Mouse (Mus musculus) heart, postnatal 0 days (tissue): ENCODE data around the gene Pex5. TPM values are rescaled to one million over a fixed set of nuclear protein-coding genes. Genes with fewer than 3 reads are reported as not detected.

ENCODE experiments used
- ATAC-seq: fragments of 200-750 bp; cut with Nextera tagmentation; 2 replicates; pipeline ENCODE4 v1.8.0; 2017; ENCODE audit warnings: low read depth, moderate number of reproducible peaks, moderate library complexity; ENCODE audit not compliant: insufficient read depth
- DNase-seq: peaks from one replicate; pipeline ENCODE4 v3.0.0-alpha.2; 2016; ENCODE audit warnings: low spot score
- H3K27ac ChIP-seq: fragments of 300-500 bp; sonication (generic); 2 replicates; pipeline ENCODE4 v1.5.1; 2014; ENCODE audit warnings: low read depth, mild to moderate bottlenecking
- H3K27me3 ChIP-seq: fragments of 300-500 bp; sonication (generic); 2 replicates; pipeline ENCODE4 v1.6.1; 2014; ENCODE audit warnings: low read length, mixed read lengths; ENCODE audit not compliant: control insufficient read depth, insufficient read depth
- H3K36me3 ChIP-seq: fragments of 300-500 bp; sonication (generic); replicated peaks from 2 replicates; pipeline ENCODE4 v1.6.1; 2014; ENCODE audit warnings: low read length, mixed read lengths; ENCODE audit not compliant: control insufficient read depth, insufficient read depth
- H3K4me1 ChIP-seq: fragments of 300-500 bp; sonication (generic); 2 replicates; pipeline ENCODE4 v1.6.1; 2014; ENCODE audit warnings: antibody characterized with exemption; ENCODE audit not compliant: control insufficient read depth, insufficient read depth
- H3K4me2 ChIP-seq: fragments of 300-500 bp; sonication (generic); 2 replicates; pipeline ENCODE4 v1.6.1; 2014; ENCODE audit warnings: low read depth, mild to moderate bottlenecking, low read length, moderate library complexity
- H3K4me3 ChIP-seq: fragments of 300-500 bp; sonication (generic); 2 replicates; pipeline ENCODE4 v1.5.1; 2014; ENCODE audit warnings: low read depth, low read length
- H3K9ac ChIP-seq: fragments of 300-500 bp; sonication (generic); replicated peaks from 2 replicates; pipeline ENCODE4 v1.6.1; 2014; ENCODE audit warnings: low read depth, low read length, mixed read lengths
- H3K9me3 ChIP-seq: fragments of 300-500 bp; sonication (generic); replicated peaks from 2 replicates; pipeline ENCODE4 v1.6.1; 2016; ENCODE audit warnings: low read length; ENCODE audit not compliant: control insufficient read depth
- CTCF ChIP-seq: IDR thresholded peaks from 2 replicates; pipeline ENCODE4 v1.5.1; 2016; ENCODE audit warnings: antibody characterized with exemption, control low read depth, low read depth
- EP300 ChIP-seq: IDR thresholded peaks from 2 replicates; pipeline ENCODE4 v1.6.1; 2016; ENCODE audit warnings: antibody characterized with exemption, low read depth
- WGBS: fragments of 180-500 bp; shearing (Covaris S2); extraction: QIAGEN DNeasy Blood & Tissue Kit; methylation state at CpG from one replicate; pipeline ENCODE4 v1.1.7; 2014; 5-methylcytosine and 5-hydroxymethylcytosine counted together
- polyA plus RNA-seq: library from polyadenylated mRNA; unstranded; fragments of >200 nt; fragmentation: Nextera tagmentation; extraction: Ambion mirVana; gene quantifications from 2 replicates; pipeline ENCODE4 v1.2.1, GENCODE M21; 2015
- total RNA-seq: library from RNA; depleted of rRNA; stranded (reverse); fragments of >200 nt; gene quantifications from 2 replicates; pipeline ENCODE4 v1.2.3, GENCODE M21; 2014; ENCODE audit warnings: low replicate concordance

The Pex5 gene
- total and polyA plus RNA-seq, 2 experiments from 2014 or later: 20.8 to 47.7 TPM

DNA sequence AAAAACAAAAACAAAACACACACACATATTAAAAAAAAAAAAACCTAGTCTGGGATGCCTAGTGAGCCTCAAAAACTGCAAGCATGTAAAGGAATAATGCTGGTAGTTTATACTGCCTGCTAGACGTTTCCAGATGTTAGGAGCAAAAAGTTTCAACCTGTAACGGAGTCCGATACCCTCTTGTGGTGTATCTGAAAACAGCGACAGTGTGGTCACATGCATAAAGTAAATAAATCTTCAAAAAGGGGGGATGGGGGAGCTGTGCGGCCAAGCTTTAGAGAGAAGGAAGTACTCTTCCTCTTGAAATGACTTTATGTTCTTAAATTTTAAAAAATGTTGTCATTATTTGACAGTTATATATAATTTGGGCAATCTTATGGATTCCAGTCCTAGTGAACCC lies 34.7 kb downstream of the Pex5 start:
- WGBS: 37% methylated on average over 5 of the region's 5 CpGs
- Histone ChIP-seq H3K27me3 (no peaks in the 10 kb centered on the region), H3K9me3 (0 out of 2 replicates have a peak, but pooled peaks cover 2% of the 10 kb centered on the region), H3K9ac (no peak overlapping the region), H3K4me2 (no peak overlapping the region), H3K4me3 (no peak overlapping the region), H3K27ac (no peak overlapping the region), H3K4me1 (no peaks in the 10 kb centered on the region), H3K36me3 (no peaks in the 10 kb centered on the region)
- DNase-seq (no peak), ATAC-seq (no peak)
- TF ChIP-seq EP300: no peak
- peak; percentile 10; the same call in 1 of the 2 replicates for TF ChIP-seq CTCF

DNA sequence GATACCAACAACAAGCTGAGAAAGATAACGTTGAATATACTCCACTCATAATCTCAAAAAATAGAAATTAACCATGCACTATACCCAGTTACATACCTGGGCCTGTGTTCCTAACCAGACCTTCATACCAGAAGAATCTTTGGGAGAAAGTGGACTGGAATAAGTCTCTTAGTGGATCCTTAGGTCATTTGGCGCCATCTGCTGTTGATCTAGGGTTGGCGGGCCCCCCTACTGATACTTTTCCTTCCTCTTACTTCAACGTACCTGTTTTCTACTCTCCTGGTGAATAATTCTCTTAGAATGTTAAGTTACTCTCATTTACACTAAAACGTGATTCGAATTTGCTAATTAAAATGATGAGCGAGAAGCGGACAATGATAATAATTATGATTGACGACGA lies 35.5 kb downstream of the Pex5 start:
- ATAC-seq (no peak), DNase-seq (peak; percentile 46)
- Histone ChIP-seq H3K4me1 (no peaks in the 10 kb centered on the region), H3K27ac (no peak overlapping the region), H3K9me3 (no peaks in the 10 kb centered on the region), H3K4me3 (no peak overlapping the region), H3K4me2 (no peak overlapping the region), H3K36me3 (no peaks in the 10 kb centered on the region), H3K27me3 (no peaks in the 10 kb centered on the region), H3K9ac (no peak overlapping the region)
- TF ChIP-seq EP300 (no peak), CTCF (peak; percentile 70)
- WGBS: 28% methylated on average over 10 of the region's 10 CpGs

DNA sequence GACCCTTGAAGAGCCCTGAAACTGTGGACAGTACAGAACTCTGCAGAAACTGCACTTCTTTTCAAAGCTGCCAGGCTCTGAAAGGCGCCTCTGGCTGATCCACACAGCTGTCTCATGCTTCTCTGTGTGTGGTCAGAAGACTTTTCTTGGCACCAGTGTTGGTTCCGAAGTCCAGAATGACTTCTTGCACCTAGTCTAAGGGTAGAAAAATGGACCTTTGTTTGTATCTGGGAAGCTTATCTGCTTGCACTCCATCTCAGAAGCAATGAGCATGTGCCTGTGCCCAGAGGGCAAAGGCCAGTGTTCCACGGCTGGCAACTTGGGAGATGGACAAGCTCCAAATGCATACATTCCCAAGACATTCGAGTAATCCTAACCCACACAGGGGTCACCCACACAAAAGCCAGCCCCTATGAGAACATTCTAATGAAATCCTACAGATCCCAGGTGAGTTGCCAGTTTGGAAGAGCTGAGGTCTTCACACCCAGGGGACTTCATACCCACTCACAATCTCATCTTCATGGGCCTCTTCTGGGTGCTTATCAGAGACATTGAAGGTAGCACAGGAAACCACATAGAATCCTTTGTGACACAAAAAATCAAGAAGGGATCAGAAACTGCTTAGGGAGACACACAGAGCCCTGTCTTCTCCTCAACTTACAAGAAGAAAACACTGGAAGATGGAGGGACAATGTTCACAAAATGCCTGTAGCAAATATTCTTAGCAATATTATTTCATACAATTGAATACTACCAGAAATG lies 37.2 kb downstream of the Pex5 start:
- Histone ChIP-seq H3K36me3 (no peaks in the 10 kb centered on the region), H3K27me3 (no peaks in the 10 kb centered on the region), H3K4me1 (no peaks in the 10 kb centered on the region), H3K4me3 (no peak overlapping the region), H3K9ac (no peak overlapping the region), H3K4me2 (no peak overlapping the region), H3K27ac (no peak overlapping the region), H3K9me3 (no peaks in the 10 kb centered on the region)
- 56% methylated on average over 4 of the region's 4 CpGs for WGBS
- TF ChIP-seq EP300: no peak
- no peak for DNase-seq
- ATAC-seq: no peak

DNA sequence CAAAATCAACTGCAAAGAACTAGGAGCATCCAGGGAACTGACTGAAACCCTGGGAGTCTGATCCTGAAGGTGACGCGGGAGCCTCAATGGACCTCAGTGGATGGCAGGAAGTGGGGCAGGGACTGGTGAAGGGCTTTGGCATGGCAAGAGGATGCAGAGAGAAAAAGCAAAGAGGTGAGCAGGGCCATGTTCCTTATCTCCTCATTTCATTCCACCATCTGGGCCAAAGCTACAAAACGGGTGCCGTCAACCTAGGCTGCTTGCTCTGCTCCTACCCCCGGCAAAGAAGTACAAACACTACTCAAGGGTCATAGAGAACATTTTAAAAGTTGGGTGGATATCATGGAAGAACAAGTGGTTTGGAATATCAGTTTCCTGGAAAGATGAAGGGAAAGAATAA lies 38.6 kb downstream of the Pex5 start:
- H3K9me3 ChIP-seq: no peaks in the 10 kb centered on the region
- H3K27ac ChIP-seq: no peak overlapping the region
- no peak for TF ChIP-seq EP300
- no peak for TF ChIP-seq CTCF
- H3K9ac ChIP-seq: no peak overlapping the region
- no peak for DNase-seq
- no peaks in the 10 kb centered on the region for H3K4me1 ChIP-seq
- ATAC-seq: no peak
- no peaks in the 10 kb centered on the region for H3K27me3 ChIP-seq
- H3K4me3 ChIP-seq: no peak overlapping the region
- H3K36me3 ChIP-seq: no peaks in the 10 kb centered on the region
- no peak overlapping the region for H3K4me2 ChIP-seq
- 69% methylated on average over 5 of the region's 5 CpGs for WGBS

DNA sequence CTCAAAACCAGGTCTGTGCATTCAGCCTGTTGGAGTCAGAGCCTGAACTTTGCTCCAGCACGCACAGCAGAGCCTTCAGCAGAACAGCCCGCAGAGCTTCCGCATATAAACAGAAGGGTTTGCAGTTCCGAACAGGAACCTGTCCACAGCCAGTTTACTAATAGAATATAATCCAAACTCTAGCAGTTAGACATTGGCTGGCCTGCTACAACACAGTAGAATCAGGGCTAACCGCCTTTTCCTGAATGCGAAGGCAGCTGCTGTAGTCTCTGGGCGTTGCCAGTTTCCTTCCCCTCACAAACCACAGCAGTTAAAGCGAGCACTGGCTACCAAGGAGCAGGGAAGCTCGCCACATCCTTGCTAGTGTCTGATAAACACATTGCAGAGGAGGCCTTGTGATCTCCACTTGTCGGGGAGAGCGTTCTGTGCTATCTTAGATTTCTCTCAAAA lies 39.4 kb downstream of the Pex5 start:
- no peak overlapping the region for H3K4me3 ChIP-seq
- H3K4me2 ChIP-seq: no peak overlapping the region
- ATAC-seq: no peak
- H3K9ac ChIP-seq: no peak overlapping the region
- no peaks in the 10 kb centered on the region for H3K9me3 ChIP-seq
- no peaks in the 10 kb centered on the region for H3K27me3 ChIP-seq
- no peaks in the 10 kb centered on the region for H3K4me1 ChIP-seq
- no peak for DNase-seq
- TF ChIP-seq CTCF: no peak
- no peak for TF ChIP-seq EP300
- H3K36me3 ChIP-seq: no peaks in the 10 kb centered on the region
- H3K27ac ChIP-seq: peak overlapping the region; percentile 22; the same call in 1 of the 2 replicates
- WGBS: 41% methylated on average over 11 of the region's 11 CpGs

DNA sequence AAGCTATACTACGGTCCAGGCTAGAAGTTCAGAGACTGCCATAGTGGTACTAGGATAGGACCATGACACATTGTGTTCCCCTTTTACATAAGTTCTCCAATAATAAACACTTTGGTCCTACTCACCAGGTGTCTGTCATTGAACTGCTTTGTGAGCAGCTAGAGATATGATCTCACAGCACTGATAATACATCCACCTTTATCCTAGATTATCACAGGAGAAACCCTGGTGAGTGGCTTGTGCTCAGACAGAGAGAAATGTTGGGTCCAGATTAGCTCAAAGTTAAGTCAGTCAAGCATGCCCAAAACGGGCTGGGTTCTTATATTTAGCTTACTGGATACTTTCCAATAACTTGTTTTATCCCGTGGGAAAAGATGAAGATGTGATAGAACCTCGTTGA lies 40.2 kb downstream of the Pex5 start:
- no peak overlapping the region for H3K9ac ChIP-seq
- H3K36me3 ChIP-seq: no peaks in the 10 kb centered on the region
- no peaks in the 10 kb centered on the region for H3K27me3 ChIP-seq
- ATAC-seq (no peak), DNase-seq (no peak)
- no peaks in the 10 kb centered on the region for H3K9me3 ChIP-seq
- no peak overlapping the region for H3K4me3 ChIP-seq
- TF ChIP-seq CTCF (no peak), EP300 (no peak)
- 55% methylated on average over 4 of the region's 4 CpGs for WGBS
- no peak overlapping the region for H3K27ac ChIP-seq
- no peaks in the 10 kb centered on the region for H3K4me1 ChIP-seq
- H3K4me2 ChIP-seq: no peak overlapping the region
